Mouse (Mus musculus) natural killer cell, adult 2 months (primary cell): ENCODE measurements around the gene Mn1.

Experiments
- DNase-seq, 2 experiments: peaks; one replicate each; pipeline ENCODE4 v3.0.0; 2022; ENCODE audit warnings: low spot score in 2 of 2

The Mn1 gene

DNA sequence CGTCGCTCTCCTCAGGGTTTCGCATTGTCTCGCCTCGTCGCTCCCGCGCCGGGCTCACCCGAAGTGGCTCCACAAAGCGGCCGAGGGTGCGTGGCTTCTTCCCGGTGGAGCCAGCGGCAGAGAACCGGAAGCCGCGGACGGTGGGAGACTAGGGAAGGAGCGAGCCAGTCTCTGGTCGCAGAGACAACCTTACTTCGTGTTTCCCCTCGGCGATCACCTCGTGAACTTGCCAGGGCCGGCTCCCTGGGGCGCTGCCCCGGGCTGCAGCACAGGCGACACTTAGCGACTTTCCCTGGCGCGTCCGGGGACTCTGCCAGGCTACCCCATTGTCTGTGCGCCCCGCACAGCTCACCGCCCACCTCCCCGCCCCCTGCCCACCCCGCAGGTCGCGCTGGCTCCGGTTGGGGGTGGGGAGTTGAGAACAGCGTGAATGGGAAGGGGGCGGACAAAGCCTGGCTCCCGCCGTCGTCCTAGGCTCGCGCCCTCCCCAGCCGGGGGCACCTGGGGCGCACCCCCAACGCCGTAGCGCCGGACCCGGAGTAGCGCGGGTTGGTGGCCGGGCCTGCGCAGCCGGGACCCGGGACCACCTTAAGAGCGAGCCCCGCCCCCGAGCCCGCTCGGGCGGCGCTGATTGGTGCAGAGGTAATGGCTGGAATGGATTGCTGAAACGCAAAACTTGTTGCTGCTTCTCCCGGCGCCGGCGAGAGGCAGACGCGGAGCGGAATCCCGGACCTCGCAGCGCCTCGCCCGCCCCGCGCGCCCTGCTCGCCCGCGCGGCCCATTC, at the start of gene Mn1:
Mn1 (plus strand) TSS at position 772 of the 784 bp plus-strand sequence.
- no peak for DNase-seq

DNA sequence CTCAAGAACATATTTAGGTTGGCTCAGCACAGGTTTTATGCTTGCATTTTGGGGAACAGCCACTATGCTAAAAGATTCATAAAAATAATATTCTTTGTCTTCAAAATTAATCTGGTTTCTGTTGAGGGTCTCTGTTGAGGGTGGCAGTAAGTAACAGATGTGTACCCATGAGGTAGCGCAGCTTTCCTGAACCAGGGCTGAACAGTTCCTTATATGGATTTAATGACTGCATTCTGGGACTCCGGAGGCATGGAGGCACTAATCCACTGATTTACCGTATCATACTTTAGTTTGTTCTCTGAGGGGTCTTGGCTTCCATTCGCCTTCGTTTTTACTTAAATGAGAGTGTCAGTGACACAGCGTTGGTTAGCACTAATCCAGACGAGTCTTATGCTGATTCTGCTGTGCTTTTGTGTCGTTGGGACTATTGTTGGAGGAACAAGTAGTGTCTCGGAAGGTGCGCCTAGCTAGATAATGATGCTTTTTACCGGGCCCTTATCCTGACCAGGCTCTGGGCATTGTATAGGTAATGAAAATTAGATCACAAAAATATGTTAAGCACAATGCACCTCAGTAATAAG, 49.1 kb upstream of the Mn1 start:
- no peak for DNase-seq

DNA sequence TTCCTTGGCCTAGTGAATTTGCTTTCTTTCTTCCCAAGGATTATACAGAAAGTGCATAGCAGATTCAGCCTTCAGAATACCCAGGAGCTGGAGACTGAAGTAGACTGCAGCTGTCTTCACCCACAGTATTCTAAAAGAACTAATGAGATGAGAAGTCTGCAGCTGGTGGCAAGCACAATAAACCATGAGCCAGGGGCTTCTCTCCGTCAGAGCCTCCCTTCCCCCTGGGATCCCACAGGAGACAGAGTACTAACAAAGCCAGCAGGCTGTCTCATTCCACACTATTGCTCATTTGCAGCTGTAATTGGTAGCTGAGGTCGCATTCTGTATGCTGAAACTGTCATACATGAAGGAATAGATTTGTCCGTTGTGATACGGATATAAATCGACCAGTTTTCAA, 48.6 kb upstream of the Mn1 start:
- no peak for DNase-seq

DNA sequence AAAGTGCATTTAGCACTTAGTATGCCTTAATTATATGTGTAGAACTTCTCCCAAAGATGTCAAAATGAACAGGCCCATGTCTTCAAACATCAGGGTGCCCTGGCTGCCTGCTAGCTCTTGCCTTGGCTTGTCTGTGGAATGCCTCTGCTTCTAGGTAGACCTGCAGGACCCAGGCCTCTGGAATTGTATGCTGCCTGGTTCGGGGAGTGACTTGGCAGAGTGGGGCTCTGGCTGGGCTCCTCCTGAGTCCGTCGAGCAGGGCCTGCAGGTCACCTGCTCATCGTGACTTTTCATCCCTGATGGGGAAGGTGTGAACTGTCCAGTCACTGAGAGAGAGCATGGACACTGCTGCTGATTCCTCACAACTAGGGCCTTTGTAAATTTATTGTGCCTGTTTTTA, 41.5 kb upstream of the Mn1 start:
- no peak for DNase-seq

DNA sequence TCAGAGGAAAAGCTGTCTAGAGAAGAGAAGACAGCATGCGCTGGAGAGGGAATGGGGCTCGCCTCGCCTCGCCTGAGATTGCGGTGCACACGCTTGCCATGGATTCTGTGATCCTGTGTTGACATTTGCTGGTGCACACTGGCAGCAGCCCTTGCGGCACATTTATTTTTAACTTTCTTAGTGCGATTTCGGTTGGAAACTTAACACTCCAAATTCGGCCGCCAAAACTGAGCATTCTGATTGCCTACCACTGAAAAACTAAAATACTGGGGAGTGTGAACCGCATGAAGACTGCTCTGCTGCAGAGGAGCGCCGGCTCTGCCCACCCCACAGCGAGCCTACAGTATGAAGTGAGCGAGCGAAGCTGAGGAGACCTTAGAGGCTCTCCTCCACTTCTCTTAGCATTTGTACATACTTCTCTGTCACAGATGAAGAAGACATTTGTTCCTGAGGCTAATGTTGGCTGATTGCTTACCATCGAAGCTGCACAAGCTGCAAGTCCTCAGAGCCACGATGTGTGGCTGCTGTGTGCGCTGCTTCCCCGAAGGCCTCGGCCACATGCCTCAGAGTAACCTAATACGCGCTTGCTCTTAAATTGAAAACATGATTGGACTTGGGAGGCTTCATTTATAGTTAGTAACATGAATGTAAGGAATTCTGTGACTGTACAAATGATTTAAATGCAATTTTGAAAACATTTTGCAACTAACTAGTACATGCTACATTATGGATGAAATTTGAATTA, 40.7 kb upstream of the Mn1 start:
- DNase-seq = no peak

DNA sequence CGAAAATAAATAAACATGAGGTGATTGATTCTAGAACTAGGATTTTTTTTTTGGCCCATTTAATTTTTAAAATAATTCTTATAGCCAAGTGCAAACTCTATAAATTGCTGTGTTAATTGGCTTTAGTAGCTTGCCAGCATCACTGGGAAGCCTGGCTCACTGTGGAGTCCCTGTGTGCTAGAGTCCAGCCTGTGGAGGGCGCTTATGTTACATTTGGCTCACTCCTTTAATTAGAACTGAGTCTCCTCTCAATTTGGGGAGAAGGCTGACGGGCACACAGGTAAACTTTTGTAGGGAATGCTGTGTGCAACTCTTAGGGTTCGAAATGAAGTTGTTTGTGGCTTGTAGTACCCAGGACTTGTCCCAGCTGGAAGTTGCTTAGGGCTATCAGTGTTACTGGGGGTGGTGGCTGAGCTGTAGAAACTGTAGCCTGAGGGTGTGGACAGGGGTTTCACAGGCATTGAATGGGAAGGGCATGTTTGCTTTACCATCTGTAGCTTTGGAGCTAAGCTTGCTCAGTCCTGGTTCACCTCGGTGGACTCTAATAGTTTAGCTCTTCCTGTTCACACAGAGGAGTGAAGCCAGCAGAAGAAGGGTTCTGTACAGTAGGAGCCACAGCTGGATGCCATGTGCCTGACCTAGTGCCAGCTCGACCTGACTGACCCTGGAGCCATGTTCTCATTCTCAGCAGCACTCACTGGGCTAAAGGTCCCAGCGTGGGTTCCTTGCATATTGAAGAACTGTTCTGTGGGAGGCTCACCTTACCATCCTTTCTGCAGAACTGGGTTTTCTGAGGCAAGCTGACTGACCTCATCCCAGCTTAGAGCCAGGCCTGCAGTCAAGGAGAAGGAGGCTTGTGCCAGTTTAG, 38.8 kb upstream of the Mn1 start:
- no peak for DNase-seq

DNA sequence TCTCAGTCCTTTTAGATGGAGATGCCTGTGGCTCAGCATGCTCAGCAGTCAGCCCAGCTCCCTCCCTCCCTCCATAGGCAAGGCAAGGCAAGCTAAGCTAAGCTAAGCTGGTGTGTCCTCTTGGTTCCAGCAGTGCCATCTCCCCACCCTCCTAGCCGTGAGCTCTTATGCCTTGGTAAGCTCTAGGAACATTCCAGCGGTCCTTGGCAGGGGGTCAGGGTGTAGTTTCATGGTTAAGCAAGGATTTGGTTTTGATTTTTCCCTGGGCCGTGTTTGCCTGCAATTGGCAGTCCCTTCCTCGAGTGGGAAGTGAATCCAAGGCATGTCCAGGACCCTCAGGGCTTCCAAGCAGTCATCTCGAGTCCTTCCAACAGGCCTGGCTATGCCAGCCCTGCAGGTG, 33.8 kb upstream of the Mn1 start:
- no peak for DNase-seq

DNA sequence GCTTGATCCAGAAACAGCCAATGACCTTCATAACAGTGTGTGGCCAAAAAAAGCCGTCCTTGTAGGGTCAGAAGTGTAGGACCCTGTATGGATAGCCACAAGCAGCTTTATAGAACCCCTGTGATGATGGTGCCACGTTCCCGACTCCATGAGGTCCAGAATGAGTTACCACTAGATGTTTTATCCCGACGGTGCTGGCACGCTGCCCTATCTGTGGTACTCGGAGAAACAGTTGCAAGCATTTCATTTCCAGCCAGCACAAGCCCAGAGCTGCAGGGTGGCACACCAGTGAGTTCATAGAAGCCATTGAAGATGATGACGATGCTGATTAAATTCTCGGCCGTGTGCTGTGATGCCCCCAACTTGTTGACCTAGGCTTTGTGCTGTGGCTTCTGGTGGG, 26.3 kb upstream of the Mn1 start:
- DNase-seq = no peak

DNA sequence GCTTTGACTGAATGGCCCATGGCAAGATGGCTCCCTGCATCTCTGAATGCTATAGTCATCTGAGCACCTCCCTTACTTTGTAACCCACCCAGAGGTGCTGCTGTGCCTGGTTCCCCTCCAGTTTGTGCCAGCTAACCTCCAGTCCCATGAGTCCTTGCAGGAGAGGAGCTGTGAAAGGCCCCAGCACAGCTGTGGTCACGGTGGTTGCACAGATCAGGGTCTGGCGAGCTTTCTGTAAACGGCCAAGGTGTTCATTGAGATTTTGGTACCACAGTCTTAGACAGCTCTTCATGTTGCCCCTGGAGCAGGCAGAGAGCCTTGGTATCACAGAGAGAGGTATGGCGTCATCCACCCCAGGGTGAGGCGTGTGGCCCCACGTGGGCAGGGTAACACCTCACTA, 25.7 kb upstream of the Mn1 start:
- no peak for DNase-seq

DNA sequence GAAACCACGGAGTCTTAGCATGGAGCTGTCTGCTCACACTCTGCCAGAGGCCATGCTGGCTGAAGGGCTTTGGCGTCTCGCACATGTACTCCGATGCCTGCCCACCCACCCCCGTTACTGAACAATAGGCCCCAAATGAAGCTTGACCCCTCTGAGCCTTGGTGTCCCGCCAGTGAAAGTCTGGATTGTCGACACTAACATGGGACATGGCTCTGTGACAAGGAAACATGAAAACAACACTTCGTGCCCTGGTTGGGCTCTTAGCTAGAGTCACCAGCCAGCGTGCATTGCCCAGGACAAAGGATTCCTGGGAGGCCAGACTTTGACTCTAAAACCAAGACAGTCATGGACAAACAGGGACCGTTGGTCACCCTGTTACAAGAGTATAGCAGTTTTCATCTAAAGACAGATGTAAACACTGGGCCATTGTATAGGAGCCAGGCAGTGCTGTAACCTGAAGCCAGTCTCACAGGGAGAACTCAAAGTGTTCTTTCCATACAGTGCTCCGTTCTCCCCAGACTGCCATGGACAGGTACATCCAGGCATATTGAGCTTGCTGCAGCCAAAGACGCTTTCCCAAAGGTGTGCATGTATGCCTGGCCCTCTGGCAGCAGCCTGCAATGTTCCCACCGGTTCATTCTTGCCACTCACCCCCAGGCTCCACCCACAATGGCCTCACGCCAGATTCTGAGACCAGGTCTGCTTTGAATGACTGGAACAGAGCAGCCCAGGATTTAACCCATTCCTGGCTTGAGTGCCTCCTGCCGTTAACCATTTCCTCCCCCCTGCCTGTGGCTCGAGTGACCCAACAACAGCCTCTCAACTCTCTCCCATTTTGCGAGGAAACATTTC, 23.6 kb upstream of the Mn1 start:
- no peak for DNase-seq

DNA sequence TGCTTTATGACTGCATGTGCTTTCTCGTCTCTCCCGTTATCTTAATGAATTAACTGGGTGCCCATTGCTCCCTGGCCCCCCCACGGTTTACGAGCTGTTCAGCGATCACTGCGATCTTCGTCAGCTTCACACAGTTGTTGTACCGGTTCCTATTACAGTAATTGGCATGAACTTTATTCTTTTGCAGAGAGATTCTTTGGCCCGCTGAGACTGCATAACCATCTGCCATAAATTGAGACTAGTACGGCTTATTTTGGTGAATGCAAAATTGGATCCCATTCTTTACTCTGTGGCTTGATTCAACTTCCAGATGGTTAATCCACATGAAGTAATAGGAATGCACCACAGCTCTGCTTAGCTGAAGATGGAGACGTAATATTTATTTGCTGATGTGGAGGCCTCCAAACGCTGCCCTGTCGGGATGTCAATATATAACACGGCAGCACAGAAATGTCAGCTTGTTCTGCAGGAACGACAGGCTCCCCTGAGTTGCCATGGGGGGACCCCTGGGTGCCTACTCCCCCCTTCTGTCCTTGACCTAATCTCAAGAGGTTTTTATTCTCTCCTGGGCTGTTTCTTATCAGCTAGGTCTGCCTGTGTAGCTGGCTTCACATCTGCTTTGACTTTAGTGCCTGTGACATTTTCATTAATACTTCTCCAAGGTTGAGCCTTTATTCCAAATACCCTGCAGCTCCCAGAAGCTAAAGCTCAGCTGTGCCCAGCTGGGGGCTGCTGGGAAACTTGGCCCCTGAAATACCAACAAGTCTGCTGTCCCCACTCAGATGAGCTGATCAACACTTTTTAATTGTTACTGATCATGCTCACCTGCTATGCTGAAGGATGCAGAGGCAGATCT, 22.7 kb upstream of the Mn1 start:
- DNase-seq = no peak

DNA sequence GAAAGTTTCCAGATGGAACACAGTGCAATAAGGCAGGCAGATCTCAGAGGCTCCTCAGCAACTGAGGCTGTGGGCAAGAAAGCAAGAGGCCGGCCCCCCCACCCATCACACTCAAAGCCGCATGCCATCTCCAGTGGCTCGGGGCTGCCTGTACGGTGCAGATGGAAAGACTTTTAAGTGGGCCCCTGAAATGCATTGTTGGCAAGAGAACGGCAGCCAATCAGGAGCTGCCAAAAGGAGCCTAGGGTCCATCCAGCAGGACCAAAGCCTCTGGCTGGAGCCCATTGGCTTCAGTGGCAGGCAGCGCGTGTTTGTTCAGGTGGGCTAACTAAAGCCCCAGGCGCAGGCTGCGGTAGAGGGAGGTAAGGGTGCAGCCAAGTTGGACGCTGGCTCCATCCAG, 21.4 kb upstream of the Mn1 start:
- DNase-seq = no peak

DNA sequence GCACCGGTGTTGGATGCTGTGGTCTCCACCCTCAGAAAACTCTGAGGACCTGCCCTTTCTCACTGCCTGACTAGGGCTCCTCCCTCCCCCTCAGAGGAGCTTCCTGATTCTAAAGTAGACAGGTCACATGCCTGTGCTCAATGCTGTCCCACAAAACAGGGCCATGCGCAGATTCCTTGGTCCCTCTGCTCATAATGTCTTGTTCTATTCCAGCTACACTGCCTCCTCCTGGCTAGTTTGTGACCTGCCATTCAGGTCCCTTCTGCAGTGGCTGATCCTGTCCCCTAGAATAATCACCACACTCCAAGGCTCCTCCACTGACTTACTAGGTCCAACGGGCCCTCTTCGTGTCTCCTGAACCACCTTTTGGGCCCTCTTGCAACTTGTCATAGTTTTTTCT, 21.0 kb upstream of the Mn1 start:
- DNase-seq = no peak

DNA sequence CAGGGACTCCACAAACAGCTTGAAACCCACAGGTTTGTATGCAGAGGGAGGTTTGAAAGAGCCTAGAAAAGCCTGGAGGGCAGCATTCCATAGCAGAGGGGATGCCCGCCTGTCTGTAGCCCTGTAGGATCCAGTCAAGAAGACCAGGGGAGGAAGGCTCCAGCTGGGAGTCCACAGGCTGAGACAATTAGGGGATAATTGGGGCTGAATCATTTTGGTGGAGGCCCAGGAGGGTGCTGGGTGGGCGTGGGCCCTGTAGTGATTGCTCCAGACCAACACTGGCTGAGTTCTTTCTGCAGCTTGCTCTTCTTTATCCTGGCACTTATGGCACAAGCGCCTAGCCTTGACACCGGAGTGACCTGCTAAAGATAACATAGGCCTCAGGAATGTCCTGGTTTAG, 18.7 kb upstream of the Mn1 start:
- DNase-seq = no peak

DNA sequence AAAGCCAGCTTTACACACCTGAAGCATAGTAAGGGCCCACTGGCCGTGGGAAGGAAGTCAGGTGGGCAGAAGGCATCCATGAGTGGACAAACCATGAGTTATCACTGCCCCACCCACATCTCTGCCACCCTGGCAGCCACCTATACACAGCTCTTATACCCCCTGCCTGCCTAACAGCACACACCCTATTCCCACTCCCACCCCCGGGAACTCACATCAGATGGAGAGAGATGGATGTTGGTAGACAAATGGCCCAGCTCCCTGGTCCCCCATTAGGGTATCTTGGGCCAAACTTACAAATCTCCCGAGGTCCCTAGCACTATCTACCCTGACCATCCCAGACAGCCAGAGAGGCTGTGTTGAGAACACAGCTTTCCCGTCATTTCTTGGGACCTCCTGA, 17.9 kb upstream of the Mn1 start:
- DNase-seq = no peak

DNA sequence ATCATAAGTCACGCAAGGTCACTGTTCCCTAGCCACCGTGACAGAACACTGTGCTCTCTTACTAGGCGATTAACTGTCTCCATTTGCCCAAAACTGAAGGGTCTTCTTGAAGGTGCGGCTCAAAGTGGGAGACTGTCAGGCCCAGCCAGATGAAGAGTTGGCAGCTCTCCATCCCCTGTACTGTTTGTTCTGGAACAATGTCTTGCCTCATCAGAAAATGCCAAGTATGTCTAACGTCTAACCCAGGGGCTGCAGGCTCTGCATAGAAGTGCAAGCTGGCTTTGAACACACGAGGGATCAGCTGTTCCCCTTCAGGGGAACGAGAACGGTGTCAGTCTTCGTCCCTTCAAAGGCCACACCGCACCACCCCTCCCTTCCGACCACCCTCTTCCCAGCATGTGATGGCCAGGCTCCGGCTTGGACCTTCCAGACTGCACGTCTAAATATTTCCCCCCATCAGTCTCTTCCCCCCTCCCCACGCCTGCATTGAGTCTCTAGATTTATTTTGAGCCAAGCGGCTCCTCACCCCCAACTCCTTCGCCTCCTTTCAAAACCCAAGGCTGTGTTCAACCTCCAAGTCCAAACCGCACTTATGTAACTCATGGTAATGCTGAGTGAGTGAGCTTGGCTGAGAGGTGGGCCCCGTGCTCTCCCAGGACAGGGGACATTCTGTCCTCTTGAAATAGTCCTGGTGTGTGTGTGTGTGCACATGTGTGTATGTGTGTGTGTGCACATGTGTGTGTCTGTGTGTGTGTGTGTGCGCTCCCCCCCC, 15.1 kb upstream of the Mn1 start:
- no peak for DNase-seq

DNA sequence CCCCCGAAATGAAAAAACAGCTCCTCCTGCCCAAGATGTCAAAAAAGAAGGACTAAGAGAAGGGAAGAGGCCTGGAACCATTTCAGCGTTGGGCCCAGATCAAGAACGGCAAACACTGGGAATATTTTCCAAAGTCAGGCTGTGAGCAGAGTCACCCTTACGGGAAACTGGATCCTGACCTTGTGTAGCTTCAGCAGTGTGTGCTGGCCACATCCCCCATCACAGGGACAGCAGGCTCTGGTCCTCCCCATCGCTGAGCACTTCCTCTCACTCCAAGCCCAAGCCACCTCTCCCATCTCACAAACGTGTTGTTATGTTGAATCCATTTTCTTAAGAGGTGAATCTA, 14.5 kb upstream of the Mn1 start:
- DNase-seq = no peak

DNA sequence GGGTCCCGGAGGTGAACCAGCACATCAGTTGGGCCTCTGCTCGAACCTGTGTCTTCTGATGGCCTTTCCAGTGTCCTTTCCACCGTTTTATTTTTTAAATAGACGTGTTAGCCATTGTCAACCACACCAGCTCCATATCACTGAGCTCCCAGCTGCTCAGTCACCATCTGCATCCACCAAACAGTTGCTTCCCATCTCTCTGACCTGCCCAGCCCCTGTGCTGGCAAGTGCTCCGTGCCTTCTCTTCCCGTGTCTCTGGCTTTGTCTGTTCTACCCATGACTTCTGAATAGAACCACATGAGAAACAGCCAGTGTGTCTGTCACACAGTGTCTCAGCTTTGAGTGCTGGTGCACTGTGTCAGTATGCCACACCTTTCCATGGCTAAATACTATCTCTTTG, 12.4 kb upstream of the Mn1 start:
- DNase-seq = no peak

DNA sequence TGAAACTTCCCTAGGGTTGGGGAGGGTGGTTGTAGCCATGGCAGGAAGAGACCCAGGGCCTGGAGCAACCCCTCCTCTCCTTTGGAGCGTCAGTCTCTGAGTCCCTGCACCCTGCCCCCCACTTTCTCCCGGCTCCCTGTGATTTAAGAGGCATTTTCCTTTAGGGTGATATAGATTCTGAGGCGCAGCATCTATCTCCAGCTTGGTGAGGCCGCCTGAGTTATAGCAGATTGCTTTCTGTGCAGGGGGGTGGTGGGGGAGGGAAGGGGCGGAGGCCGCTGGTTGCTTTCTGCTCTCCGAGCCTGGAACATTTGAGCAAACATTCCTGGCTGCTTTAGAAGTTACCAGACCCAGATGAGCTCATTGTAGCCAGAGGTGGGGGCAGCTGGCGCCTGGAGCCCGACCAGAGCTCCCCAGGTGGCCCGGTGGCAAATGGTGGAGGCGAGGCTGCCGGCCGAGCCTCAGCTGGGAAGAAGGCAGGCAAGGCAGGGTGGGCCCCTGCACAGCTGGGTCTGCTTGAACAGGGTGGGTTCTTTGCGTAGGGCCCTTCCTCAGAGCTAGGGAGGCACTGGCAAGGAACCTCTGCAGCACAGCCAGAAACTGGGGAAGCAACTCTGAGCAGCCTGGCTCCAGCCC, 8.6 kb upstream of the Mn1 start:
- no peak for DNase-seq
